8 mouse cellular contexts compared by ENCODE assay signal in genomic region chr1:71102344-71103173, GRCm38 (mm10). TPM values are rescaled to one million over a fixed set of nuclear protein-coding genes. Genes with fewer than 3 reads are reported as not detected.
DNase-seq lines count a peak whose midpoint lies in the region; ATAC-seq and TF ChIP-seq lines count a peak whose summit lies in the region.

Gene Bard1, minus strand, starts transcription at chr1:71103146.

- WGBS in heart, embryonic 11.5 days (ENCODE audit: insufficient replicate concordance) = under 1% methylated on average over 69 of the region's 69 CpGs
- under 1% methylated on average over 69 of the region's 69 CpGs for WGBS in kidney, embryonic 16.5 days
- WGBS in liver, adult 2 months = under 1% methylated on average over 69 of the region's 69 CpGs

- peaks cover 60% of the 10 kb centered on the region for H3K4me1 ChIP-seq in erythroblast, embryonic 14.5 days (ENCODE audit: control insufficient read depth)
- H3K4me1 ChIP-seq in heart, embryonic 11.5 days (ENCODE audit: control insufficient read depth, insufficient read depth, low read length) = peaks cover 15% of the 10 kb centered on the region
- H3K4me1 ChIP-seq in kidney, embryonic 16.5 days (ENCODE audit: insufficient read depth, low read length) = peaks cover 18% of the 10 kb centered on the region
- H3K4me1 ChIP-seq in liver, adult 2 months (ENCODE audit: control insufficient read depth, insufficient read depth, low read length) = peaks cover 3% of the 10 kb centered on the region; the same call in 1 of the 2 replicates

- peak within 1 kb of the TSS; percentile 80 for H3K4me3 ChIP-seq in C2C12 (ENCODE audit: insufficient read depth, poor library complexity, severe bottlenecking)
- H3K4me3 ChIP-seq in erythroblast, embryonic 14.5 days (replicated peaks) = peak within 1 kb of the TSS; percentile 99
- peak within 1 kb of the TSS; percentile 88 for H3K4me3 ChIP-seq in heart, embryonic 11.5 days (ENCODE audit: low read depth, low read length)
- peak within 1 kb of the TSS; percentile 83 for H3K4me3 ChIP-seq in kidney, embryonic 16.5 days (ENCODE audit: low read length)
- H3K4me3 ChIP-seq in liver, adult 2 months (ENCODE audit: insufficient read depth, low read depth, low read length) = peak within 1 kb of the TSS; percentile 95
- peak within 1 kb of the TSS; percentile 82 for H3K4me3 ChIP-seq in myocyte

- peak within 1 kb of the TSS; percentile 81 for H3ac ChIP-seq in C2C12 (ENCODE audit: control insufficient read depth, insufficient read length, low read depth)
- H3ac ChIP-seq in myocyte (ENCODE audit: control insufficient read depth, insufficient read length) = peak within 1 kb of the TSS; percentile 51

- no peak for TF ChIP-seq CTCF in C2C12 (IDR thresholded peaks at IDR 0.05; ENCODE audit: control insufficient read depth, insufficient read depth, insufficient read length)
- no peak for TF ChIP-seq CTCF in brain, embryonic 14.5 days (IDR thresholded peaks at IDR 0.05; ENCODE audit: borderline replicate concordance, extremely low read depth, insufficient read depth, insufficient read length)
- no peak for TF ChIP-seq CTCF in liver, adult 2 months (IDR thresholded peaks at IDR 0.05; ENCODE audit: low read depth, low read length)

- peaks cover 43% of the 10 kb centered on the region for H3K79me3 ChIP-seq in C2C12 (ENCODE audit: low read depth)

- peak within 1 kb of the TSS; percentile 86 for H3K27ac ChIP-seq in heart, embryonic 11.5 days (ENCODE audit: low read depth, low read length)
- H3K27ac ChIP-seq in kidney, embryonic 16.5 days (ENCODE audit: low read length) = peak within 1 kb of the TSS; percentile 79
- peak within 1 kb of the TSS; percentile 32; the same call in 1 of the 2 replicates for H3K27ac ChIP-seq in liver, adult 2 months (replicated peaks; ENCODE audit: insufficient read depth, low read depth, low read length)

- H3K79me2 ChIP-seq in C2C12 (ENCODE audit: control insufficient read depth, insufficient read depth) = peaks cover 52% of the 10 kb centered on the region
- H3K79me2 ChIP-seq in liver, adult 2 months (ENCODE audit: control insufficient read depth, insufficient read depth, low read length) = no peaks in the 10 kb centered on the region
- H3K79me2 ChIP-seq in myocyte (ENCODE audit: control insufficient read depth, insufficient read depth) = peaks cover 31% of the 10 kb centered on the region

- H3K27me3 ChIP-seq in C2C12 (ENCODE audit: control insufficient read depth, insufficient read depth, insufficient read length) (no peaks in the 10 kb centered on the region), myocyte (ENCODE audit: control insufficient read depth, insufficient read depth, insufficient read length) (no peaks in the 10 kb centered on the region)
- H3K27me3 ChIP-seq in erythroblast, embryonic 14.5 days (ENCODE audit: control insufficient read depth) = no peaks in the 10 kb centered on the region
- no peaks in the 10 kb centered on the region for H3K27me3 ChIP-seq in heart, embryonic 11.5 days (ENCODE audit: control insufficient read depth, insufficient read depth, low read length)
- no peaks in the 10 kb centered on the region for H3K27me3 ChIP-seq in kidney, embryonic 16.5 days (ENCODE audit: insufficient read depth, low read length)
- no peaks in the 10 kb centered on the region for H3K27me3 ChIP-seq in liver, adult 2 months (ENCODE audit: control insufficient read depth, insufficient read depth, low read length)
- no peaks in the 10 kb centered on the region for H3K27me3 ChIP-seq in splenic B cell, adult 2 months (ENCODE audit: control insufficient read depth, insufficient read depth, low read length, poor library complexity, severe bottlenecking)

- no peaks in the 10 kb centered on the region for H3K9me3 ChIP-seq in erythroblast, embryonic 14.5 days (ENCODE audit: control insufficient read depth, low read length)
- H3K9me3 ChIP-seq in heart, embryonic 11.5 days (replicated peaks; ENCODE audit: control insufficient read depth, low read length) = no peaks in the 10 kb centered on the region
- no peaks in the 10 kb centered on the region for H3K9me3 ChIP-seq in kidney, embryonic 16.5 days (ENCODE audit: low read length)

- no peaks in the 10 kb centered on the region for H3K36me3 ChIP-seq in C2C12 (ENCODE audit: control insufficient read depth, insufficient read depth)
- H3K36me3 ChIP-seq in erythroblast, embryonic 14.5 days (ENCODE audit: control insufficient read depth) = peaks cover 35% of the 10 kb centered on the region
- no peaks in the 10 kb centered on the region for H3K36me3 ChIP-seq in heart, embryonic 11.5 days (ENCODE audit: control insufficient read depth, insufficient read depth, low read length)
- H3K36me3 ChIP-seq in kidney, embryonic 16.5 days (ENCODE audit: insufficient read depth, low read length) = no peaks in the 10 kb centered on the region
- no peaks in the 10 kb centered on the region for H3K36me3 ChIP-seq in liver, adult 2 months (ENCODE audit: control insufficient read depth, insufficient read depth, low read length)
- H3K36me3 ChIP-seq in myocyte (ENCODE audit: control insufficient read depth, insufficient read depth) = no peaks in the 10 kb centered on the region
- no peaks in the 10 kb centered on the region for H3K36me3 ChIP-seq in splenic B cell, adult 2 months (ENCODE audit: control insufficient read depth, insufficient read depth, low read length, poor library complexity, severe bottlenecking)

- H3K4me2 ChIP-seq in heart, embryonic 11.5 days = peak within 1 kb of the TSS; percentile 66
- H3K4me2 ChIP-seq in kidney, embryonic 16.5 days (replicated peaks; ENCODE audit: low read depth, low read length) = peak within 1 kb of the TSS; percentile 59
- peak within 1 kb of the TSS; percentile 75 for H3K4me2 ChIP-seq in myocyte (ENCODE audit: low read depth)

- peak; percentile 99 for ATAC-seq in heart, embryonic 11.5 days (replicated peaks; ENCODE audit: insufficient number of reproducible peaks, low FRiP score, low TSS enrichment)
- ATAC-seq in kidney, embryonic 16.5 days (ENCODE audit: low FRiP score, low TSS enrichment) = peak; percentile 98

- peak within 1 kb of the TSS; percentile 90 for H3K9ac ChIP-seq in heart, embryonic 11.5 days (ENCODE audit: low read depth, low read length)
- peak within 1 kb of the TSS; percentile 72 for H3K9ac ChIP-seq in kidney, embryonic 16.5 days (replicated peaks; ENCODE audit: low read length)
- H3K9ac ChIP-seq in liver, adult 2 months (ENCODE audit: low read depth, low read length) = peak within 1 kb of the TSS; percentile 83

- peak; percentile 94 for DNase-seq in brain, embryonic 14.5 days (ENCODE audit: low read depth)
- DNase-seq in liver, adult 2 months (ENCODE audit: extremely low read depth, low read depth, low spot score) = peak; percentile 93
- DNase-seq in splenic B cell, adult 2 months (ENCODE audit: low read depth, low spot score) = peak; percentile 99

- TF ChIP-seq POLR2A in brain, embryonic 14.5 days (IDR thresholded peaks at IDR 0.05; ENCODE audit: borderline replicate concordance, extremely low read depth, insufficient read depth, insufficient read length, poor library complexity, severe bottlenecking) = no peak; the same call in 1 of the 2 replicates
- 0 out of 2 replicates have a peak, but pooled peaks have one; percentile 26 for TF ChIP-seq POLR2A in liver, adult 2 months (IDR thresholded peaks at IDR 0.05; ENCODE audit: extremely low read depth, insufficient read depth, low read length)
- TF ChIP-seq POLR2A in myocyte (IDR thresholded peaks at IDR 0.05; ENCODE audit: insufficient read length, low read depth) = peak; percentile 86

TF ChIP-seq in C2C12, 6 proteins besides CTCF, POLR2A, EP300 and RAD21:
- TF ChIP-seq MAX (IDR thresholded peaks at IDR 0.05) = peak; percentile 64
- TF ChIP-seq USF1 (IDR thresholded peaks at IDR 0.05; ENCODE audit: low read depth) = no peak

TF ChIP-seq in myocyte, 11 proteins besides CTCF, POLR2A, EP300 and RAD21:
- TF ChIP-seq POLR2AphosphoS2 (IDR thresholded peaks at IDR 0.05; ENCODE audit: insufficient read length, low read depth) = peak; percentile 83
- no peak for TF ChIP-seq MAX (IDR thresholded peaks at IDR 0.05; ENCODE audit: low read depth)
- TF ChIP-seq TCF3 (IDR thresholded peaks at IDR 0.05; ENCODE audit: insufficient read length, low read depth) = no peak
- no peak for TF ChIP-seq USF1 (IDR thresholded peaks at IDR 0.05; ENCODE audit: low read depth)
- TF ChIP-seq MYOG (IDR thresholded peaks at IDR 0.05; ENCODE audit: control insufficient read depth in 1 of 3, insufficient read depth in 1 of 3, insufficient read length in 2 of 3, low read depth in 2 of 3) = peak in 1 of 3 experiments; percentile 13
- peak; percentile 88 for TF ChIP-seq E2F4 (IDR thresholded peaks at IDR 0.05; ENCODE audit: insufficient read depth)
- TF ChIP-seq MYOD1 (IDR thresholded peaks at IDR 0.05; ENCODE audit: control insufficient read depth in 1 of 3, insufficient read length in 2 of 3, low read depth in 2 of 3) = peak in 1 of 3 experiments; percentile 1
- TF ChIP-seq SRF (IDR thresholded peaks at IDR 0.05; ENCODE audit: control insufficient read depth, insufficient read length, low read depth) = peak; percentile 4
- no peak for TF ChIP-seq CEBPB (IDR thresholded peaks at IDR 0.05; ENCODE audit: insufficient read depth, poor library complexity, severe bottlenecking)
- no peak for TF ChIP-seq TCF12 (IDR thresholded peaks at IDR 0.05; ENCODE audit: insufficient read depth, poor library complexity, severe bottlenecking)
- no peak for TF ChIP-seq REST (IDR thresholded peaks at IDR 0.05; ENCODE audit: insufficient read depth, insufficient read length)

RNA-seq across cellular contexts. Expression of gene Bard1, which starts in this region (rescaled TPM):
- 5.8 TPM for polyA plus RNA-seq in C2C12 (2012; fragmentation: generic; extraction: Trizol)
- polyA plus RNA-seq in brain, embryonic 14.5 days (2012; rRNA removed) = 4.2 and 5.4 TPM in 2 replicates
- polyA plus RNA-seq in erythroblast, embryonic 14.5 days (2012) = 0.22 and 0.35 TPM in 2 replicates
- polyA plus RNA-seq in heart, embryonic 11.5 days (2014; fragmentation: Nextera tagmentation; extraction: Ambion mirVana) = 2.3 and 2.8 TPM in 2 replicates
- polyA plus RNA-seq in kidney, embryonic 16.5 days (2015; fragmentation: Nextera tagmentation; extraction: Ambion mirVana) = 1.8 and 2.0 TPM in 2 replicates
- total RNA-seq in liver, adult 2 months (2014; rRNA removed) = 0.18 and 0.34 TPM in 2 replicates
- polyA plus RNA-seq in liver, adult 2 months (2012; rRNA removed) = 0.05 and 0.06 TPM in 2 replicates
- 1.9 TPM for polyA plus RNA-seq in myocyte (2012; fragmentation: generic; extraction: Trizol)

Comparison
In these comparisons a context has a peak if more than half of its experiments do, and no peak if none do; other contexts are left out.
1. Peak in every context shown above with its lines: DNase-seq, ATAC-seq, H3K4me3 ChIP-seq and H3K27ac ChIP-seq.
2. Peak in DNase-seq, H3K4me3 ChIP-seq, H3K27ac ChIP-seq and H3K9ac ChIP-seq in liver, adult 2 months; RNA of the gene not detected or under 1 TPM.
3. H3K27ac ChIP-seq: peak in every context shown above with its lines; median percentile 86 in heart, embryonic 11.5 days; 79 in kidney, embryonic 16.5 days; 32 in liver, adult 2 months.